Mouse (Mus musculus): Measurements from ENCODE around the gene Atg5.

The Atg5 gene

GRCm38 (mm10) chr10:44353467-44353866, 85.3 kb downstream of the Atg5 start:
- no peak for DNase-seq (ENCODE audit: low spot score)

- DNase-seq (ENCODE audit: low spot score): no peak
Measured at GRCm38 (mm10) chr10:44354393-44354792, 86.2 kb downstream of the Atg5 start.

GRCm38 (mm10) chr10:44355216-44355615, 87.1 kb downstream of the Atg5 start:
- DNase-seq (ENCODE audit: low spot score): no peak

DNA sequence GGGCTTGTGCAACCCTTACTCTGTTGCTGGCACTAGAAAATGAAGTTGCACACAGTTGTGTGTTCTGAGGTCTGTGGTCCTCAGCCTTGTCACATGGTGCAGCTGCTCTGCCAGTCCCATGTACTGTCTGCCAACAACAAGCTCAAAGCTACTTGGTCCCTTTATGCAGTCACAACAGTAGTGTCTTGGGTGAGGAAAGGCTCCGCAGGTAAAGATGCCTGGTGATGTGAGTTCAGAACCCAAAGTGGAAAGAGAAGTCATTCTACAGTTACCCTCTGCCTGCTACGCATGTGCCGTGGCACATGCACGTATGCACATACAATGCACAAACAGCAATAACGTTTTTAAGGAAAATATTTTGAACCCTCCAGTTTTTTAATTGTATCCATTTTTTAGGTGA, 88.5 kb downstream of the Atg5 start:
- no peak for DNase-seq (ENCODE audit: low spot score)

- no peak for DNase-seq (ENCODE audit: low spot score)
Measured at GRCm38 (mm10) chr10:44357316-44357715, 89.2 kb downstream of the Atg5 start.

GRCm38 (mm10) chr10:44358816-44359215, 90.7 kb downstream of the Atg5 start:
- no peak for DNase-seq (ENCODE audit: low spot score)

GRCm38 (mm10) chr10:44360632-44361031, 92.5 kb downstream of the Atg5 start:
- DNase-seq (ENCODE audit: low spot score): no peak

DNA sequence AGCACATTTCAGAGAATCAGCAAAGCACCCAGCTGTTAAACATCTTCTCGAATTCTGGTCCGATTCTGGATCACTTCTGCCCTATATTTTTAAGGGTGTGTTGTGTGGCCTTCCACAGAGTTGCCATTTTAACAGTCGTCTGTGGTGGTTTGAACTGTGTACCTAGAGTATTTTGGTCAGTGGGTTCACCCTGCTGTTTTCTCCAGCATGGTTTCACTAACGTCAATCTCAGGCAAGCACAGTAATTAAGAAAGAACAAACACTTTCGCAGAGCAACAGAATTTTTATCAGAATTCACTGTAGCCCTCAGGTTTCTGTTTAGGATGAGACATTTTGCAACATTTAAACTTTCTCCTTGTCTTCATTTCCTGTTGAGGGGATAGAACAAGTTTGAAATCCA, 94.3 kb downstream of the Atg5 start:
- no peak for DNase-seq (ENCODE audit: low spot score)

DNA sequence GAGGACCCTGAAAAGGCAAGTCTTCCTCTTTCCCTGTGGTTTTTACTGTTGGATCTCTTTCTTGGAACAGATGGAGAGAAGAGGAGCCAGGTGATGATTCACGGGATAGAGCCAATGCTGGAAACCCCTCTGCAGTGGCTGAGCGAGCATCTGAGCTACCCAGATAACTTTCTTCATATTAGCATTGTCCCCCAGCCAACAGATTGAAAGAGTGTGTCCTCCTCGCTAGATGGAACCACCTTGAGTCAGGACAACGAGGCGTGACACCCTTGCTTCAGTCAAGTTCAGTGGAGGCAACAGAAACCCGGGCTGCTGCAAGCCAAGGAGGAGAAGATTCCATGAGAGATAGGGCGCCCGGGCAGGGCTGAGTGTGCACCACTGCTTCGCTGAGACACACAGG, 94.7 kb downstream of the Atg5 start:
- DNase-seq (ENCODE audit: low spot score): no peak

DNA sequence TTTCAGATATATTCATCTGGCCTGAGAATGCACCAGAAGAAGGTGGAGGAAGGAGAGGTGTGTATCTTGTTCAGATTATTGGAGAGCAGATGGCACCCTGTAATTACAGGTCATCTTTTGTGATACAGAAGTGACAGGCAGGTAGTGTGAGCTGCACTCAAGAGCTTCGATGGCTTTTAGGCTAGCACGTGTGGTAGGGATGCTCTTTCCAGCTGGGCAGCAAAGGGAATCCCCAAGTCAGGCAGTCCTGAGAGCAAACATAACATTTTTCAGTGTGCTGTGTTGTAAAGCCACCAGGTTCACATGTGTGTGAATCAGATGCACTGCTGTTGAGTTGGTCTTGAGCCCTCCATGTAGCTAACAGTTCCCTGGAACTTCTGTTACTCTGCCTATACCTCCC, 98.0 kb downstream of the Atg5 start:
- DNase-seq (ENCODE audit: low spot score): no peak

DNA sequence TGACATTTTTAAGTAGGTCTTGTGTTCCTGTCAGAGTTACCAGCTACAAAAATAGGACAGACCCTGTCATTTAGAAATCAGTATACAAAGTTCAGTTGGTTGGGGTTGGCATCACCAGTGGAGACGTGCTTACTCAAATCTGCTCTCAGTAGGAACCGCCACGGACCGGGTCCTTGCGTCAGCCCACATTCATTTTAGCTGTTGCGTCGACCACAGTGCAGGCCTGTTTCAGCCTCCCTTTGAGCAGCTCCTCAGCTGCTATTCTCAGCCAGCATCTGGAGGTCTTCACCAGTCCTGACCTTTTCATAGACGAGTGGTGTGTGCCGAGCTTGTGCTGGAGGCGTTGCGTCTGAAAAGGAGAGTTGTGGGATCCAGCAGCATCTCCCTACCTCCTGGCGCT, 98.9 kb downstream of the Atg5 start:
- no peak for DNase-seq (ENCODE audit: low spot score)

DNA sequence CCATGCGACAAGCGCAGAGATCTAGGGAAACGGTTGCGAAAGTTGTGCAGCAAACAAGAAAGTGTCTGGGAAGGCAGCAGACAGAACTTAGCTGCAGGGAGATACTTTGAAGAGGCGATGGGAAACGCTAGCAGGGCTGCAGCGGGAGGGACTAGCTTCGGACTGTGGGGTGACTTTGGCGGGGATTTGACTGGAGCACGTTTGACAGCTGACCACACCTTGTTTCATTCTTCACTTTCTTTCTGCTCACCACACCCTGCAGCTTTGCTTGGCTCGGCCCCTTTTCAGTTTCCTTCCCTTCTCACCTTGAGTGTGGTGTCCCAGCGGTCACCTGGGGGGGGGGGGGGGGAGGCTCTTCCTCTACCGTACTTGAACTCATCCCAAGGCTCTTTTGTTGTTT, 100.4 kb downstream of the Atg5 start:
- no peak for DNase-seq (ENCODE audit: low spot score)

- DNase-seq (ENCODE audit: low spot score): no peak
Measured at GRCm38 (mm10) chr10:44370666-44371065, 102.5 kb downstream of the Atg5 start.

DNA sequence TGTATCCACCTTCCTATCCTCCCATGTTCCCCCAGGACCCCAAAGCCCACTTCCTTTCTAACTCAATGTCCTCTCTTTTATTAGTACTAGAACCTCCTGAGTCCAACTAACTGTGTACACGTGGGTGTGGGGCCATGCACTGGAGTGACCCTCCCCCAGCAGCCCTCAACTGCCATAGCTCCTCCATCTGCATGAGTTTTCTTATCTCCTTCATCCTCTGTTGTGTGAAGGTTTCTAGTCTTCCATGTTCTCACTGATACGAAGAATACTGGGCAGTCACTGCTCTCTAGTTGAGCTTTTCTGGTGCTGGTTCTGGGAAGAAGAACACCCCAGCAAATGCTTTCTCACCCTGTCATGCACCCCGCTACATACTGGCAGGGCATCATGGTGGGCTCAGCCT, 104.1 kb downstream of the Atg5 start:
- no peak for DNase-seq (ENCODE audit: low spot score)

DNA sequence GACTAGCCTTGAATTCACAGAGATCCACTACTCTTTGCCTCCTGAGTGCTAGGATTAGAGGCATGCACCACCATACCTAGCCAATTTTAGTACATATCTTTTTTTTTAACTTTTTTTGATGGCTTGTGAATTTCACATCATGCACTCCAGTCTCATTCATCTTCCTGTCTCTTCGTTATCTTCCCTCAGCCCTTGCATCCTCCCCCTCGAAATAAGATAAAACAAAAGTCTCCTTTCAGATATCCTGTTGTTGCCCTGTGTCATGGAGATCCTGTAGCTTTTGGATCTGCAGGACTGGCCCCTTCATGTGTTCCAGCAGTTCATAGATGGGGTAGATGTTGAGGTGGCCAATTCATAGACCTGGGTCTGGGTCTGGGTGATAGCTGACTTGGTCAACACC, 106.5 kb downstream of the Atg5 start:
- DNase-seq (ENCODE audit: low spot score): no peak

DNA sequence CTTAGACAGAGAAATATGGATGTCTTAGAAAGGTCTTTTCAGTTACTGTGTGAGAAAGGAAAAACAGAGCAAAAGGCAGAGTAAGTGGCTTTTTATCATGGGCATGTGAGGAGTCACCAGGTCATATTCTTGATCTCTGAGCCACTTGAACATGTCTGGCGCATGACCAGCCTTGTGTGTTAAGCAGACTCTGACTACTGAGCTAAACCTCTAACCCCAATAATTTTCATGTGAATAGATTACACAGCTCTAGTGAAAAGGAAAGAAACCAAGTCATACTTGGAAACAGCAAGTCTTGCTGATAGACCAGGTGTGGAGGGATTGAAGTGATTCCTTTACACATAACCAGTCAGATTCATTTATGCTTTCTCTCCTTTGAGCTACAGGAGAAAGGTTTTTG, 107.3 kb downstream of the Atg5 start:
- DNase-seq (ENCODE audit: low spot score): no peak

GRCm38 (mm10) chr10:44377821-44378220, 109.7 kb downstream of the Atg5 start:
- peak; percentile 52 for DNase-seq (ENCODE audit: low spot score)

DNA sequence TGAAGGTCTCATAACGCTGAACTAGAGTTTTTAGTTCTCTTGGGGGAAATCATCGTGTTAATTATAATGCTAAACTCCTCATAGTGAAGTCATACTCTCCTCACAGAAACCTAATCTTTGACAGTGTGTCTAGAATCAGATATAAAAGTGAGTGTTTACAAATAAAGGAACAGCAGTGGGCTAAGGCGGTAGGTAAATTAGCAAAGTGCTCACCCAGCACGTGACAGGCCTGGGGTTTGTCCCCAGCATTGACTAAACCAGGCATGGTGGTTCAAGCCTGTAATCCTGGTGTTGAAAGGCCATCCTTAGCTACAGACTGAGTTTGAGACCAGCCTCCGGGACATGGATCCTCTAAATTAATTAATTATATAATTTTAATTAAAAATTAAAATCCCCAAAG, 110.2 kb downstream of the Atg5 start:
- no peak for DNase-seq (ENCODE audit: low spot score)

- DNase-seq (ENCODE audit: low spot score): no peak
Measured at GRCm38 (mm10) chr10:44380476-44381208, 112.5 kb downstream of the Atg5 start.

- DNase-seq (ENCODE audit: low spot score): no peak
Measured at GRCm38 (mm10) chr10:44381397-44381796, 113.2 kb downstream of the Atg5 start.

DNA sequence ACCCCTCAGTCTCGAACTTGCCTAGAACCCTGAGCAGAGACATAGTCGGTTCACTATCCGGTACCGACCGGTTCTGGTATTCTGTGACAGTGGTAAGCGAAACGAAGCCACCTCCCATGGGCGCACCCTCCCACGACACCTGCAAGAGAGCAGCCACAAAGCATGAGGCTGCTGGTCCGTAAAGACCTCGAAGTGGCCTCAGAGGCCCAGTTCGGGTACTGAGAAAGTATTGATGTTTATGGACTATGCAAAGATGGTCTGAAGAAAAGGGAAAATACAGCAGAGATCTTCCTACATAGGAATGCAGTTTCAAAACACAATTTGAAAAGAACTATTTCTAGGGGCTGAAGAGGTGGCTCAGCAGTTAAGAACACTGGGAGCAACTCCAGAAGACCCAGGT, 113.8 kb downstream of the Atg5 start:
- DNase-seq (ENCODE audit: low spot score): no peak

DNA sequence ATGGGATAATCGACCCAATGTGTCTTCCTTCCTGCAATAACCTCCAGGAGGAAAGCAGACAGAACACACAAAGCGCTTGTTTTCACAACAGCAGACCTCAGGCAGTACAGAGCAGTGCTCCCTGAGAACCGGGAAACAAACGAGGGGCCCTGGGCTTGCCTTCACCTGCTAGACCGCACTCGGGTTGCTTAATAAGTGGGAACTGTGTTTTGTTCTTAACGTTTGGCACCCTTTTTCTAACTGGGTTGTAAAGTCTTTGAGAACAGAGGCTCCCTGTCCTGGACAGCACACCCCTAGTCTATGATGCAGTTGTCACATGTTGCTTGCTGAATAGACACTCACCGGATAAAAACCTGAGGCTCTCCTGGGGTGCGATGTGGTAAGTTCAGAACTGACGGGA, 115.1 kb downstream of the Atg5 start:
- DNase-seq (ENCODE audit: low spot score): no peak

DNA sequence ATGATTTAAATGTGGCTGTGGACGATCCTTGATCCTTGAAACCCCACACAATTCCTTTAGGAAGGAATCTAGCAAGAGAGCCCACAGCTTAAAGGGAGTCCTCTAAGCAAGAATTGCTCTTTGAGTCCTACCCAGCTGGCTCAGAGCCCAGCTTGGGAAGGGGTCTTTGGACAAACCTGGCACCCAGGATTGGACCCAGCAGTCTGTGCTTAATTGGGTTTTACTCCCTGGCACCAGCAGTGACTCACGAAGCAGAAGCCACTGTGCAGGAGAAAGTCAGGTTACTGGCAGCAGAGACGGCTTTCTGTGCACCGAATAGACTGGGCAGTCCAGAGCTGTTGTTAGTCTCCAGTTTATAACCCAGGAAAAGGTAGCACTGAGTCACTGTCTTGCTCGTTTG, 117.1 kb downstream of the Atg5 start:
- DNase-seq (ENCODE audit: low spot score): no peak

- no peak for DNase-seq (ENCODE audit: low spot score)
Measured at GRCm38 (mm10) chr10:44388706-44389233, 120.6 kb downstream of the Atg5 start.
